Mouse (Mus musculus): ENCODE results near the gene Ager.
A peak's percentile ranks its signal among the peaks of the same experiment; 100 is the strongest.

Ager gene

DNA sequence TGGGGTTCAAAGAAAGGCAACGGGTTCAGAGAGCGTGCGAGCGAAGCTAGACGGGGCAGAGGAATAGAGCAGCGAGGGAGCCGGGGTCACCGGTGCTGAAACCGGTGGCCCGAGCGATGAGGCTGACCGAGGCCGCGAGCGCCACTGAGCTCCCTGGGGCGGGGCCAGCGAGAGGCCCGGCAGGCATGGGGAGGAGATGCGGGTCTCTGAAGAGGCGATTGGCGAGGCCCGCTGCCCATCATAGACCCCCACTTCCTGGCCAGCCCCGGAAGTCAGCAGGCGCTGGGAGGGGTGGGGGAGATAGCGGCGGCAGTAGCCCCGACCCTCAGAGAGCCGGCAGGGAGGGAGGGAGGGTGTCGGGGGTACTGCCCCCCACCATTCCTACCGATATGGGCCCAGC lies 7.9 kb downstream of the Ager start:
- DNase-seq, result peak; percentile 90

DNA sequence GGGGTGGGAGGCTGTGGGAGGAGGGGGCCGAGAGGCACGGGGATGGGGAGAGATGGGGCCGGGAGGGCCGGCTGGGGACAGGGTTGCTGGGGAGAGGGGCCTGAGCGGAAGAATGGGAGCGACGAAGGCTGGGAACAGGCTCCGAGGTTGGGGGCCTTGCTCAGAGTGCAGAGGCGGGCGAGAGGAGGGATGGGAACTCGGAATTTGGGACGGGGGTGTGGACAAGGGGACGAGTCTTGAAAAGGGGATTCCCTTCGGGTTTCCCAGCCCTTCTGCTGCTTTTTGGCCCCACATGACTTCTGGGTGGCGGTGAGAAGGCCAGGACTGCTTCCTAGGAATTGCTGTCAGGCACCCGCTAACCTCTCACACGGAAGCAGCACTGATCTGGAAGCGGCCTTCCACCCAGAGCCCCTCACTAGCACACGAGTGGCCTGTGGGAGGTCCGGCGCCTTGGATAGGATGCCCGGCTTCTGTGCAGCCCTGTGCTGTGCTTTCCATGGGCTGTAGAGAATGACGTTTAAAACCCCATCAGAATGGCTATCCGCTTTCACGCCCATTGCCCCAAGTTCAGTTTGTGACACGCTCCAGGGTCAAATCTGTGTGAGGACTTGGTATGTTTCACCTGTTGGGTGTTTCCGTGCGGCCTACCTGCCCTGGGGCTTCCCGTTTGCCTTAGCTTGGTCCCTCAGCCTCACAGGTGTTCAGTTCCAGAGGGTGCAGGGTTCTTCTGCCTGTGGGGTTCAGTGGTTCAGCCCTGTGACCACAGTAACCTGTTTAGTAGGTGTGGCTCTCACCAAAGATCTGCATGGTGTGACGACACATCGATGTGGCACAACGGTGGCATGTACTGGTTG lies 8.8 kb downstream of the Ager start:
- no peak for DNase-seq

DNA sequence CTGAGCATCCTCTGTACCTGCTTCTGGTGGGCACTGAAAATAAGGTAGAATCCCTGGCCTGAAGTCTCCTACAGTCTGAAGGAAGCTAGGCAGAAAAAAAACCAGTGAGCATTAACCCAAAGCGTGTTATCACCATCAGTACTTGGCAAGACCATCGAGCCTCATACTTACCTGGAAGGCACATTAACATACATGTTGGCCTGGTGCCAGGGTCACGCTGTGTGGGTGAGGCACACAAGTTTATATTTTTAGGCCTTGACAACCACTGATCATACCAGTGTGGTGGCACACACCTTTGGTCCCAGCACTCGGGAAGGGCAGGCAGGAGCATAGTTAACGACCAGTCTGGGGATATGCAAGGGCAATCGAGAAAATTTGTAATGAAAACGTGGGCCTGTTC lies 10.3 kb downstream of the Ager start:
- no peak for DNase-seq

DNA sequence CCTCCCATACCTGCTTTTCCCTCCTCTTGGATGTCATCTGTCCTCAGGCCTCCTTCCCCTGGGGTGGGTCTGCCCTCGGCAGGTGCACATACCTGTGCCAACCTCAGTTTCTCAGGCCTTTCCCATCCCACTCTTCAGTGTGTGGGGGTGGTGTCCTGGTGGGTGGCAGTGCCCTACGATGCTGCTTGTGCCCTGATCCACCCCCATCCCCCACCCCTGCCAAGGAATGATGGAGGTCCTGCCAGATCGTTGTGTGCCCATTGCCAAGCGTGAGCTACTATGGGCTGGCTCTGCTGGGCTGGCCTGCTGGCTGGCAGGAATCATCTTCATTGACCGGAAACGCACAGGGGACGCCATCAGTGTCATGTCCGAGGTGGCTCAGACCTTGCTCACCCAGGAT lies 13.4 kb downstream of the Ager start:
- DNase-seq, result no peak

DNA sequence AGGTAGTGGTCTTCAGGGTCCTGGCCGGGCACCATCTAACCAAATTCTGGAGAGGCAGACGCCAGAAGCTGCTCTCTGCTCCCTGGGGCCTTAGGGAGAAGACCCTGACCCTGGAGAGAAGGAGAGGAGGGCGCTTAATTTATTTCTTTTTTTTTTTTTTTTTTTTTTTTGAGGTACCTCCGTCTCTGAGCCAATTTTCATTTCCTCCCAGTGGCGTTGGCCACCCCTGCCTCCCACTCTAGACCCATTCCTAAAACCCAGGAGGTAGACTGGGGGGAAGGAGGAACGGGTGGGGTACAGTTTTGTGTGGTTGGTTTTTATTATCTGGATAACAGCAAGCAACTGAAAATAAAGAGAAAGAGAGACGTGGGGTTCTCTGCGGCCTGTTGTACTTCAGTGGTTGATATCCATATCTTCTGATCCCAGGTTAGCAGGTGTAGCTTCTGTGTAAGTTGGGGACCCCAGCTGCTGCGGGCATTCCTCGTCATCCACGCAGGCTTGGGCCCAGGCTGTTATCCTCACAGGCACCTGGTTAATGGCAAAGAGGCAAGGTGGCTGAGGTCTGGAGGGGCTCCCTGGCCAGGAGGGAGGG lies 15.5 kb downstream of the Ager start:
- DNase-seq, result no peak

DNA sequence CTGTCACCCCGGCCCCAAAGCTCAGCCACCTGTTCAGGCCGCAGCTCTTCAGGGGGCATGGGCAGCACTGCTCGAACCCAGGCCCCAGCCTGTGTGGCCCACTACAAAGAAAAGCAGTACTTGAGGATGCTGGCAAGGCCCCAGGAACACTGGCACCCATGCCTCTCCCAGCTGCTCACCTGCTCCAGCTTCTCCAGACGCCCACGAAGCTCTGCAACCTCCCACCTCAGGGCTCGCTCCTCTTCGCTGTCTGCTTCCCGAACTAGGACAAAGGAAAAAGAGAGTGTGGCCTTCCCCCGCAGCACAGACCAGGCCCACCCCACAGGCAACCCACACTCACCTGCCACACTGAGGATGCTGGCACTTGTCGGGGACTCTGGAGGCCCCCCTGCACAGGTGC lies 16.2 kb downstream of the Ager start:
- DNase-seq, result no peak

DNA sequence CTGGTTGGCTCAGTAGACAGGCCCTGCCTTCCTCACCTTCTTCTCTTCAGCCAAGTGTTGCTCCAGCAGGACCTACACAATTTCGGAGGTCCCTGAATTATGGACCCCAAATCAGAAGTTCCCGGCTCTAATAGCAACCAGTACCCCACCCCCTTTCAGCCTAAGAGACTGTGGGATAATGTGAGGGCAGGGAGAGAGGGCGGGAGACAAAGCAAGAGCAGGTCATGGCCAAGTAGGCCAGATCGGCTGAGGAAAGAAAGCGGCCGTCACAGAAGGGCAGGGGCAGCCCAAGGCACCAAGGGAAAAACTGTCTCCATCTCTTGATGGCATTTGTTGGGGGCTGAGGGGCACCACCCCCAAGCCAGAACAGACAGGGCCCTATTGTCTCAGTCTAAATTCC lies 18.2 kb downstream of the Ager start, which contains the start of gene Egfl8:
TSS of gene Egfl8 (minus strand) at position 101 of the 400 bp plus-strand sequence.
- DNase-seq, result no peak

DNA sequence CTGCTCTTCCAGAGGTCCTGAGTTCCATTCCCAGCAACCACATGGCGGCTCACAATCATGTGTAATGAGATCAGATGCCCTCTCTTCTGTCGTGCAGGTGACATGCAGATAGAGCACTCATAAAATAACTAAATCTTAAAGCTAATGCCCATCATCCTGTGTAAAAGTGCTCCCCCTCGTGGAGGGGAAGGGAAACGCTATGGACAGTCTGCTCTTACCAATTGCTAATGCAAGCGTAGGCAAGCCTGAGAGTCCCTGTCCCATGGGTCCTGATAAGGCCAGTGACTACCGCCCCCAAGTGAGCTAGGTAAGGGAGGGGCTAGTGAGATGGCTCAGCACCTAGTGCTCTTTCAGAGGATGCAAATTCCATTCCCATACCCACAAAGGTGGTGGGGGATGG lies 21.3 kb downstream of the Ager start:
- DNase-seq, result peak; percentile 90 to 92

DNA sequence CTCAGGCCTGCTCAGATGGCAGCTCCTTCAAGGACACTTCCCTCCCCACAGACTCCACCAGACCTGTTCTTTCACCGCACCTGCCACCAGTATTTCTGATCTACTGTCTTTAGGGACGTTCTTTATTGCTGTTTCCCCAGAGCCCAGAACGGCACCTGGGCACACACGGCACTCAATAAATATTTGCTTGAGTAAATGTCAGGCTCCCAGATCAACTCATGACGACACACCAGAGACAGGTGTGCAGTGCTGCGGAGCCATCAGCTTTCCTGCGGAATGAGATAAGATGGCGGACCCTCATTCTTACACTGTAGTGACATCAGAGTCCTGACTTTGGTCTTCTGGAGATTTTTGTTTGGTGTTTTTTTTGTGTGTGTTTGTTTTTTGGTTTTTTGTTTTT lies 23.3 kb downstream of the Ager start:
- DNase-seq, result no peak

DNA sequence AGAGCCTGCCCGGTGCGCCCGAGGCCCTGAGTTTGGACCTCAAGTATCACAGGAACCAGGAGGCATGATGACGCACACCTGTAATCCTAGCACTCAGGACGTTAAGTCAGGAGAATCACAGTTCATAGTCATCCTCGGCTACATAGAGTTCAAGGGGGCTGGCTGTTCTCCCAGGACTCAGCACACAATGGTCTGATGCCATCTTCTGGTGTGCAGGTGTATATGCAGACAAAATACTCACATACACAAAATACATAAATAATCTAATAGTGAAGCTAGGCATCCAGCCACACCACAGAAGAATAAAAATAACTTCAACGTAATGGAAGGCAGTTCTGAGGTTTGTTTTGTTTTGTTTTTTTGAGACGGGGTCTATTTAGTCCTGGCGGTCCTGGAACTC lies 25.5 kb downstream of the Ager start:
- no peak for DNase-seq

DNA sequence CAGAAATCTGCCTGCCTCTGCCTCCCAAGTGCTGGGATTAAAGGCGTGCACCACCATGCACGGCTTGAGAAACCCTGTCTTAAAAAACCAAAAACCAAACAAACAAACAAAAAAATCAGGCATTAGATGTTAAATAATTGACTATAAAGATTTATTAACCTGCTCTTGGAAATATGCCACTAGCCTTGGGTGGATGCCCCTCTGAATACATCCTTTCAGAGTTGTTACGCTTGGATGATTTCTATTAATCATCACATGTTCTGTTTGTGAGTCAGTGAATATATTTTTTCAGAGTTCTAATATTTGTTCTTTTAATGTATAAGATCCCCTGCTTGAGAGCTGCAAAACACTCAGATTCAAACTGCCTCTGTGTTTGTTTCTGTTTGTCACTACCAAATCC lies 27.3 kb downstream of the Ager start:
- DNase-seq, result no peak

DNA sequence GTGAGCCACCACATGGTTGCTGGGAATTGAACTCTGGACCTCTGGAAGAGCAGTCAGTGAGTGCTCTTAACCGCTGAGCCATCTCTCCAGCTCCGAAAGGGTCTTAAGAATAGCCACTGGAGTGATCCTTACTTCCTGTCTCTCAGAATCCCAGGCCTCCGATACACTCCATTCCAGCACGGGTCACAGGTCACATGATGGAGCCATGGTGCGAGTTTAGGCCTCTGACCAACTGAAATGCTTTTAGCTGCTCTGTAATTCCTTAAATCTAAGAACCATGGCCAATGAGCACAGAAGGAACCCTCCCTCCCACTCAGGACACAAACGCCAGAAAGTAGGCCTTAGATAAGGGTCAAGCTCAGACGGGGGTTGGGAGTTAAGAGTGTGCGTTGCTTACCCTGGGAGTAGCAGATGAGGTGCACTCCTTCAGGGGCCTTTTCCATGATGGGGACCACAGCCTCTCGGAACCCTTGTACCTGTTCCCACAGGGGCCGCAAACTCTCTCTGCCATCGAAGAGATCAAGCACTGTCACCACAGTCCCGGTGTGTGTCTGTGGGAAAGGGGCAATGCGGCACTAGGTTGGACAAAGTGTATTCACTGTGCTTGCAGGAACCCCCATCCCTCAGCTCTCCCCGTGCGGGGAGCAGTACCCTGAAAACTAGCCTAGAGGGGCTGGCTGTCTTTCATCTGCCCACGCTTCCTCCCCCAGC lies 28.6 kb downstream of the Ager start:
- no peak for DNase-seq

DNA sequence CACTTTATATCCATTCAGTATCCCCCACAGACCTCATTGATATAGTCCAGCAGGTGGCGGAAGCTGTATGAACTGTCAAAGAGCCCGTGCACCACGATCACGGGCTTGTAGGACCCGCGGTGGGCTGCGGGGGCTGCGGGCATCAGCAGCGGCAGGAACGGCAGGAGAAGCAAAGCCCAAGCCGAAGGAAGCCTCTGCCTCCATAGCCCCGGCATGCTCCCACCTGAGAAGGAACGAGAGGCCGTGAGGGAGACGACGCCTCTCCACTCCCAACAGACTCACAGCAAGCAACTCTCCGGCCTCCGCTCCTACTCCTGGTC lies 29.1 kb downstream of the Ager start:
- DNase-seq, result peak in 1 of 2 experiments; percentile 47

DNA sequence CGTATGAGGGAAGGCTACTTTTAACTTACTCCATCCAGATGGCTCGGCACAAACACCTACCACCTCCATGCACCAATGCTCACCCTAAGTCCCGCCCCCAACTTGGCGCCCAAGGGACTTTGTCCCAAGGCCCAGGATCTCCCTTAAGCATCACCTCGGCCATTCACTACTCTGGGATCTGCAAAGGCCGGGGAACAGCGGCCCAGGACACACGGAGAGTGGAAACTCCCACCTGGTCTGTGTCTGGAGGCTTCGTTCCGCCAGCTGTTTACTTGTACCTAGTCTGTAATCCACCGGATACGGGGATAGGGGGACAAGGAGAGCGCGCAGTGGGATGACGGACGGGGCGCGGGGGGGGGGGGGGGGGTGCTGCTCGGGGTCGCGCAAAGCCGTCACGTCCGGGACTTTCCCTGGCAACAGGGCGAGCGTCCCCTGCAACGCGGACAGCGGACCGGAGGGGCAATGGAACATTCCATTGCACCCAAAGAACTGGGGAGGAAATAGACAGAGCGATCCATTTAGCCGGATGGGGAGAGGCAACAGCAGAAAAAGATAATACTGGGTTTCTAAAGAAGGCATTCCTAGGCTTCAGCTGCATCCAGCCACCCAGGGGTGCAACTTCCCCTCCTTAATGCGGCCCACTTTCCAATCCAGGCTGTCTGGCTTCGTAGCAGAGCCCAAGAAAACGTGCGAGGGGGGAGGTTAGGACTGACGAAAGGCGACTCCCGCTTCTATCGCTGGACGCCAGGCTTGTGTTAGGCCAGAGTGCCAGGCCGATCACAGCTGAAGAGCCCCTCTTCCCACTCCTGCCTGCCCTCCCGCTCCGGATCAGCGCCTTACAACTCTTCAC lies 29.7 kb downstream of the Ager start:
- DNase-seq, result peak; percentile 47

DNA sequence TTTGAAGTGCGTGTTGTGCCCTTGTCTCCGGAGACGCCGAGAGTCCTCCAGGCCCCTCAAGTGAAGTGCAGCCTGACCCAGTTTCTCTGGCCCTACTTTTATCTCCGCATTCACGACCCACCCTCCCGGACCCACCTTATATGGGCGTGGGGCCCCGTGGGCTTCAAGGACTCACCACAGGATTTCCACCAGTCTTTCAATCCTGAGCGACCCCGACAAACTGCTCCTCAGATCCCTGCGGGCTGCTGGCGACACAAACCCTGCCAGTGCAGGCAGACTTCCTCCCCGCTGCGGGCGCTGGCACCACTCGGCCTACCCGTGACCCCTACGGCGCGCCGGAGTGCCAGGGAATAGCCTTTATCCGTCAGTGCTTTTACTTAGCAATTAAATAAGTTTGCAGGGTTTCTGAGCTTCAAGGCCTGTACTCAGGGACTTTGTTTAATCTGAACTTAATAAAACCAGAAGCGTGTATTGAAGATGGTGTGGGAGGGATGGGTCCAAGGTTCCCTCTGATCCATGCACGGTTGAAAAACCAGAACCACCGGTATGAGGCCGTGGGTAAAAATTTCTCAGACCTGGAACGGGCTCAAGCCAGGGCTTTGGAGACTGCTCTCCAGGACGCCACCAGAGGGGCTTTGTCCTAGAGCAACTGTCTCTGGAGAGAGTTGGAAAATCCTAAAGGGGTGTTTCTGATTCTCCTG lies 30.4 kb downstream of the Ager start, which contains the start of gene Ppt2:
TSS of gene Ppt2 (minus strand) at position 568 of the 701 bp plus-strand sequence.
- peak in 1 of 2 experiments; percentile 23 for DNase-seq

DNA sequence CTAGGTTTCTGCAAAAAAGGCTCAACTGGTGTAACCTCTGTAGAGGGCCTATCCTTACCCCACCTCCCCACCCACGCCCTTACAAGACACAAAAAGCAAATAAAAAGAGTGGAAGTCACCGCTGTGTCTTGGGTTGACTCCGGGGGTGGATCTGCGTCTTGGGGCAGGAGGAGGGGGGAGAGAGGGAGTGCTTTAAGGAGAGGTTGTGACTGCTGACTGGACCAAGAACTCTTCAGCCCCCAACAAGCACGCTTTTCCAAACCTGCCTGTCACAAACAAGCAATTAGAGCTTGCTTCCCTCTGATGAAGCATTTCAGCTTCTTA lies 30.9 kb downstream of the Ager start:
- DNase-seq, result no peak

DNA sequence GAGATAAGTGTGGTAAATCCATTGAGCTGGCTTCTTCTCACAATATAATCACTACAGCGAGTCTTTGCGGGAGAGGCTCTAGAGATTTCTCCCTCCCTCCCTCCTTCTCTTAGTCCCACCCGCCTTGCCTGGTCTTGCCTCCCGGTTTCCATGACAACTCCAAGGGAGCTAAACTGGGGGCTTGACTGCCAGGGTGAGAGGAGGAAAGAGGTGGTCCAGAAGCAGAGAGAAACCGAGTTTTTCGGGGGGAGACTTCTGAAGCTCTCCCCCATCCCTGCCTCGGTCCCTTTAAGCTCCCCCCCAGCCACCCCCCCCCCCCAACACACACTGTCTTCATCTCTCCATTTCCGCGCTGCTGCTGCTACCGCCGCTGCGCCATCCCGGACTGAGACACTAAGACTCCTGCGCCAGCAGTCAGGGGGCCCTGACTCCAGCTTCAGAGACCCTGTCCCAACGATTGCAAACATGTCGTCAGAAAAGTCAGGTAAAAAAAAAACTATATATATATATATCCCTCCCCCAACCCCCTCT lies 31.6 kb downstream of the Ager start, which contains the start of gene Prrt1:
TSS of gene Prrt1 (plus strand) at position 313 of the 531 bp plus-strand sequence.
- DNase-seq, result no peak

DNA sequence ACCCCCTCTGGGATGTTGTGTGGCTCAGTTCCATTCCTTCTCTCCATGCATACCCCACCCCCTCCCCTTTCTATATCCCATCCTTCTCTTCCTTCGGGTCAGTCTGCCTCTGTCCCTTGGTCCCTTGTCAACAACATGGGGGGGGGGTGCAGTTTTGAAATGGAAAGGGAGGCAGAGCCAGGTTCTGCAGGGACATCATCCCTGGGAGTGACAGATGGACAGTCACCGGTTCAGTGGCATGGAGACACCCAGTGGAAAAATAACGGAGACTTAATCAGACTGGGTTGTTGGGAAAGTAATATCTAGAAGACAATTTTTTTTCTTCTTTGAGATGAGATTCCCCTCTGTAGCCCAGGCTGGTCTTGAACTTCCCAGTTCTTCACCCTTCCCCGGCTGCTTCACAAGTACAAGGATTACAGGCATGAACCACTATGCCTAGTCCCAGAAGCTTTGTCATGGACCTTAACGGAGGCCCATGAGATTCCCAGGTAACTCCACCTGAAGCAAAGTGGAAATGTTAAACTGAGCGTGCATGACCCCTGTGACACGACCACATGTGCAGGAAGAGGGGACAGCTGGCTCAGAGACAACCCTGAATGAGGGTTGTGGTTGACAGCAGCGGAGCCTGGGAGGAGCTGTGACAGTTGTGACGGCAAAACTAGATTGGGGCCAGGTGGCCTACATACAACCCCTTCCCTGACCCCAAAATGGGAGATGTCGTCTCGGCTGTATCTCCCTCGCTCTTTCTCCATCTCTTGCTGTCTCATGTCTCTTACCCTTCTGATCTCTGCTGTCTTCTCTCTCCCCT lies 32.3 kb downstream of the Ager start:
- peak; percentile 27 to 36 for DNase-seq

DNA sequence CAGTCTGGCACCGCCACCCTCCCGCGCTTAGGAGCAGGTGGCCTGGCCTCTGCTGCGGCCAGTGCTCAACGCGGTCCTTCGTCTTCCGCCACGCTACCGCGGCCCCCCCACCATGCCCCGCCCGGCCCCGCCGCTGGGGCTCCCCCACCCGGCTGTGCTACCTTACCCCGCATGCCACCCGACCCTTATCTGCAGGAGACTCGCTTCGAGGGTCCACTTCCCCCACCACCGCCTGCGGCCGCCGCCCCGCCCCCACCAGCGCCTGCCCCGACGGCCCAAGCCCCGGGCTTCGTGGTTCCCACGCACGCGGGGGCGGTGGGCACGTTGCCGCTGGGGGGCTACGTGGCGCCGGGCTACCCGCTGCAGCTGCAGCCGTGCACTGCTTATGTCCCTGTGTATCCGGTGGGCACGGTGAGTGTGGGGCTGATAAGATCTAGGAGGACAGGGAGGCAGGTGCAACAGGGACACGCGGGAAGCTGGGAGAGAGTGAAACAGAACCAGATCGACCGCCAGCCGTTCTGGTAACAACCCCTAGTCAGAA lies 33.2 kb downstream of the Ager start:
- DNase-seq, result peak in 1 of 2 experiments; percentile 24

DNA sequence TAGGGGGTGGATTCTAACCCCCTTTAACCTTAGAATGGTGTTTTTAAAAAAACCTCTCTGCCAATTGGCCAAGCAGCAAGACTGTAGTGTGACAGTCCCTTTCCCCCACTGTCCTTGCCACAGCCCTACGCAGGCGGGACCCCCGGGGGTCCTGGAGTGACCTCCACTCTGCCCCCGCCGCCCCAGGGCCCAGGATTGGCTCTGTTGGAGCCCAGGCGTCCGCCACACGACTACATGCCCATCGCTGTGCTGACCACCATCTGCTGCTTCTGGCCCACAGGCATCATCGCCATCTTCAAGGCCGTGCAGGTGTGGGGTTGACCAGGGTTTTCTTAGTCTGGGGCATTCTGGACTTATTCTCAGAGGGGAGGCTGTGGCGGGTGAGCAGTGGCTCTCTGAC lies 34.0 kb downstream of the Ager start:
- DNase-seq, result no peak

DNA sequence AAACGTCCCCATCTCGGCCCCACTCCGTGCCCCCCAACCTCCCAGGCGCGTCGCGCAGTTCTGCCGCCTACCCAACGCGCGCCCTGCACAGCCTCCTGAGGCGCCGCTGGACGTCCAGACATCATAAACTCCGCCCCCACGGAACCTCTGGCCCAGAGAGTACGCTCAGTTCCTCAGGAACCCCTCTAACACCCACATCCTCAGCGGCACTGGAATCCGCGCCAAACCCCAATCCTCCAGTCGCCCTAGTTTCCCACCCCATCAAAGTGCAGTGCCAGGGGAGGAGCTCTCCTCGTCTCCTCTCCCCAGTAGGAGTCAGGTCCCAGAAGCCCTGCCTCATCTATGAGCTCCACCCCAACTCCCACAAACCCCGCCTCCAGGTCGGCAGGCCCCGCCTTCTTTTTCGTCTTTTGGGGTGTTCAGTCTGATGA lies 34.6 kb downstream of the Ager start:
- peak; percentile 74 to 75 for DNase-seq
